In the genomic region with DNA sequence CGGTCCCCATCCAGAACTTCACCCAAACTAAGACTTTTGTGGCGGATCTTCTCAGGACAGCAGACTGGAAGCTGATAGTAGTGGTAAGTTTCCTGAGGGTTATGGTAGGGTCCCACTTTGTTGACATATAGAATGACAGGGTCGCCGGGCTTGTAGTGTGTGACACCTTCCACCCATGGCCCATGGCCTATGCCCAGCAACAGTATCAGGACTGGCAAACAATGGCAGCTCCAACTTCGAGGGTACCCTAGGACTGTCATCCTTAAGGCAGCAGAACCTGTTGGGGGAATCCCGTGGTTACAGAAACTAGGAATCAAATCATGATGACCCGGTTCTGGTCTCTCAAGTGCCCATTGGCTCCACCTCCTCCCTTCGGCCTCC, we compare ENCODE assay signal across 8 mouse cellular contexts. TPM values are rescaled to one million over a fixed set of nuclear protein-coding genes. Genes with fewer than 3 reads are reported as not detected.
DNase-seq lines count a peak whose midpoint lies in the region; ATAC-seq and TF ChIP-seq lines count a peak whose summit lies in the region.

No protein-coding gene starts in this region.

- H3K9me3 ChIP-seq in heart, embryonic 11.5 days (replicated peaks; ENCODE audit: control insufficient read depth, low read length): no peaks in the 10 kb centered on the region
- no peaks in the 10 kb centered on the region for H3K9me3 ChIP-seq in E14TG2a.4 (ENCODE audit: low read length)
- no peaks in the 10 kb centered on the region for H3K9me3 ChIP-seq in forebrain, embryonic 15.5 days
- H3K9me3 ChIP-seq in liver, postnatal 0 days (ENCODE audit: low read length): no peaks in the 10 kb centered on the region

- H3K4me3 ChIP-seq in heart, embryonic 11.5 days (ENCODE audit: low read depth, low read length): peak overlapping the region; percentile 96
- peak overlapping the region; percentile 96 for H3K4me3 ChIP-seq in E14TG2a.4 (replicated peaks; ENCODE audit: low read length)
- peak overlapping the region; percentile 71 for H3K4me3 ChIP-seq in forebrain, embryonic 15.5 days
- H3K4me3 ChIP-seq in liver, postnatal 0 days (ENCODE audit: low read depth, low read length): peak overlapping the region; percentile 77

- H3K36me3 ChIP-seq in heart, embryonic 11.5 days (ENCODE audit: control insufficient read depth, insufficient read depth, low read length): peaks cover 19% of the 10 kb centered on the region
- H3K36me3 ChIP-seq in E14TG2a.4 (ENCODE audit: insufficient read depth, low read length): peaks cover 47% of the 10 kb centered on the region
- H3K36me3 ChIP-seq in forebrain, embryonic 15.5 days: peaks cover 34% of the 10 kb centered on the region
- H3K36me3 ChIP-seq in liver, postnatal 0 days (replicated peaks; ENCODE audit: insufficient read depth, low read length): peaks cover 40% of the 10 kb centered on the region

- WGBS in heart, embryonic 11.5 days (ENCODE audit: insufficient replicate concordance): 20% methylated on average over 8 of the region's 8 CpGs
- 20% methylated on average over 8 of the region's 8 CpGs for WGBS in forebrain, embryonic 15.5 days
- 16% methylated on average over 8 of the region's 8 CpGs for WGBS in liver, postnatal 0 days (ENCODE audit: insufficient replicate concordance)

- TF ChIP-seq EP300 in liver, postnatal 0 days (IDR thresholded peaks at IDR 0.05; ENCODE audit: low read depth): no peak

- H3K27me3 ChIP-seq in heart, embryonic 11.5 days (ENCODE audit: control insufficient read depth, insufficient read depth, low read length): no peaks in the 10 kb centered on the region
- H3K27me3 ChIP-seq in E14TG2a.4 (ENCODE audit: insufficient read depth, low read length): no peaks in the 10 kb centered on the region
- no peaks in the 10 kb centered on the region for H3K27me3 ChIP-seq in forebrain, embryonic 15.5 days
- no peaks in the 10 kb centered on the region for H3K27me3 ChIP-seq in liver, postnatal 0 days (ENCODE audit: insufficient read depth, low read length)

- peaks cover 18% of the 10 kb centered on the region for H3K4me1 ChIP-seq in heart, embryonic 11.5 days (ENCODE audit: control insufficient read depth, insufficient read depth, low read length)
- peaks cover 61% of the 10 kb centered on the region for H3K4me1 ChIP-seq in E14TG2a.4 (replicated peaks; ENCODE audit: low read depth, low read length)
- peaks cover 22% of the 10 kb centered on the region for H3K4me1 ChIP-seq in forebrain, embryonic 15.5 days
- H3K4me1 ChIP-seq in liver, postnatal 0 days (ENCODE audit: insufficient read depth): peaks cover 19% of the 10 kb centered on the region

- 0 out of 2 replicates have a peak, but pooled peaks have one; percentile 14 for ATAC-seq in heart, embryonic 11.5 days (replicated peaks; ENCODE audit: insufficient number of reproducible peaks, low FRiP score, low TSS enrichment)
- peak; percentile 57 for ATAC-seq in forebrain, embryonic 15.5 days (replicated peaks)
- peak; percentile 6; the same call in 1 of the 2 replicates for ATAC-seq in liver, postnatal 0 days

- TF ChIP-seq CTCF in E14TG2a.4 (conservative IDR thresholded peaks at IDR 0.05; ENCODE audit: low read length): no peak
- TF ChIP-seq CTCF in liver, postnatal 0 days (IDR thresholded peaks at IDR 0.05; ENCODE audit: low read depth): no peak

- H3K9ac ChIP-seq in heart, embryonic 11.5 days (ENCODE audit: low read depth, low read length): peak overlapping the region; percentile 97
- peak overlapping the region; percentile 86 for H3K9ac ChIP-seq in forebrain, embryonic 15.5 days (replicated peaks)
- H3K9ac ChIP-seq in liver, postnatal 0 days (replicated peaks): peak overlapping the region; percentile 85

- H3K4me2 ChIP-seq in heart, embryonic 11.5 days: peak overlapping the region; percentile 91
- H3K4me2 ChIP-seq in forebrain, embryonic 15.5 days (replicated peaks): peak overlapping the region; percentile 76
- peak overlapping the region; percentile 92 for H3K4me2 ChIP-seq in liver, postnatal 0 days (ENCODE audit: low read depth, low read length)

- peak overlapping the region; percentile 95 for H3K27ac ChIP-seq in heart, embryonic 11.5 days (ENCODE audit: low read depth, low read length)
- H3K27ac ChIP-seq in forebrain, embryonic 15.5 days (replicated peaks): peak overlapping the region; percentile 94
- peak overlapping the region; percentile 94 for H3K27ac ChIP-seq in liver, postnatal 0 days (ENCODE audit: low read depth)

- no peak for DNase-seq in heart, adult 18-20 months
- DNase-seq in liver, postnatal 0 days: no peak
- DNase-seq in thymus, postnatal 4 days: no peak
- no peak for DNase-seq in adrenal gland, postnatal 4 days (ENCODE audit: low spot score in 2 of 2)
- DNase-seq in urinary bladder, postnatal 4 days (ENCODE audit: low spot score in 2 of 2): no peak

RNA-seq across cellular contexts. Expression of gene Tm9sf1, which starts 0.9 kb away (rescaled TPM):
- polyA plus RNA-seq in heart, embryonic 11.5 days (2014; fragmentation: Nextera tagmentation; extraction: Ambion mirVana): 78.7 and 86.9 TPM in 2 replicates
- 10 to 100 TPM; 39.7 to 42.3 TPM for total RNA-seq in heart, adult 18-20 months (2021)
- 61.7 and 67.2 TPM in 2 replicates for polyA plus RNA-seq in forebrain, embryonic 15.5 days (2015; fragmentation: Nextera tagmentation; extraction: Ambion mirVana)
- polyA plus RNA-seq in liver, postnatal 0 days (2015; fragmentation: Nextera tagmentation; extraction: Ambion mirVana): 39.3 and 42.8 TPM in 2 replicates
- total RNA-seq in adrenal gland, postnatal 4 days (2021): 100 to 1,000 TPM in 1 of 2 experiments, 10 to 100 TPM in 1; 98.6 to 102 TPM

RNA-seq across cellular contexts. Expression of gene Gm49378, which starts 5.0 kb away (rescaled TPM):
- 1.9 and 4.2 TPM in 2 replicates for polyA plus RNA-seq in heart, embryonic 11.5 days (2014; fragmentation: Nextera tagmentation; extraction: Ambion mirVana)
- 1 to 10 TPM; 1.4 to 2.3 TPM for total RNA-seq in heart, adult 18-20 months (2021)
- polyA plus RNA-seq in forebrain, embryonic 15.5 days (2015; fragmentation: Nextera tagmentation; extraction: Ambion mirVana): 1.4 and 2.0 TPM in 2 replicates
- polyA plus RNA-seq in liver, postnatal 0 days (2015; fragmentation: Nextera tagmentation; extraction: Ambion mirVana): 0.99 and 1.6 TPM in 2 replicates
- 1 to 10 TPM; 3.8 to 4.5 TPM for total RNA-seq in adrenal gland, postnatal 4 days (2021)

RNA-seq across cellular contexts. Expression of gene Ipo4, which starts 6.9 kb away (rescaled TPM):
- polyA plus RNA-seq in heart, embryonic 11.5 days (2014; fragmentation: Nextera tagmentation; extraction: Ambion mirVana): 70.1 and 81.7 TPM in 2 replicates
- 10 to 100 TPM; 51.3 to 64.8 TPM for total RNA-seq in heart, adult 18-20 months (2021)
- polyA plus RNA-seq in forebrain, embryonic 15.5 days (2015; fragmentation: Nextera tagmentation; extraction: Ambion mirVana): 82.0 and 82.1 TPM in 2 replicates
- polyA plus RNA-seq in liver, postnatal 0 days (2015; fragmentation: Nextera tagmentation; extraction: Ambion mirVana): 14.7 and 16.6 TPM in 2 replicates
- 100 to 1,000 TPM in 1 of 2 experiments, 10 to 100 TPM in 1; 96.8 to 108 TPM for total RNA-seq in adrenal gland, postnatal 4 days (2021)

RNA-seq across cellular contexts. Expression of gene Tssk4, which starts 7.3 kb away (rescaled TPM):
- polyA plus RNA-seq in heart, embryonic 11.5 days (2014; fragmentation: Nextera tagmentation; extraction: Ambion mirVana): 0.63 TPM in 2 replicates
- under 1 TPM; 0.42 to 0.54 TPM for total RNA-seq in heart, adult 18-20 months (2021)
- polyA plus RNA-seq in forebrain, embryonic 15.5 days (2015; fragmentation: Nextera tagmentation; extraction: Ambion mirVana): 0.38 and 0.53 TPM in 2 replicates
- 0.06 and 0.21 TPM in 2 replicates for polyA plus RNA-seq in liver, postnatal 0 days (2015; fragmentation: Nextera tagmentation; extraction: Ambion mirVana)
- total RNA-seq in adrenal gland, postnatal 4 days (2021): 1 to 10 TPM; 1.7 to 2.8 TPM

RNA-seq across cellular contexts. Expression of gene Mdp1, which starts 17.6 kb away (rescaled TPM):
- polyA plus RNA-seq in heart, embryonic 11.5 days (2014; fragmentation: Nextera tagmentation; extraction: Ambion mirVana): 72.0 and 74.2 TPM in 2 replicates
- 10 to 100 TPM; 47.1 to 58.8 TPM for total RNA-seq in heart, adult 18-20 months (2021)
- 66.0 and 68.5 TPM in 2 replicates for polyA plus RNA-seq in forebrain, embryonic 15.5 days (2015; fragmentation: Nextera tagmentation; extraction: Ambion mirVana)
- 16.0 and 16.1 TPM in 2 replicates for polyA plus RNA-seq in liver, postnatal 0 days (2015; fragmentation: Nextera tagmentation; extraction: Ambion mirVana)
- 10 to 100 TPM; 57.4 to 63.3 TPM for total RNA-seq in adrenal gland, postnatal 4 days (2021)

Comparison
In these comparisons a context has a peak if more than half of its experiments do, and no peak if none do; other contexts are left out.
1. ATAC-seq: peak in every context shown above with its lines; median percentile 57 in forebrain, embryonic 15.5 days; 14 in heart, embryonic 11.5 days; 6 in liver, postnatal 0 days.